Mouse (Mus musculus): ENCODE results near the gene Erc2. TPM values are rescaled to one million over a fixed set of nuclear protein-coding genes. Genes with fewer than 3 reads are reported as not detected.
A peak's percentile ranks its signal among the peaks of the same experiment; 100 is the strongest.

The Erc2 gene
- polyA plus RNA-seq, 1 experiment from 2014 or later: 9.1 TPM

- Histone ChIP-seq H3K36me3 (replicated peaks) (no peaks in the 10 kb centered on the region), H3K4me1 (peaks cover 23% of the 10 kb centered on the region), H3K4me3 (no peak overlapping the region), H3K27ac (no peak overlapping the region), H3K9me3 (no peaks in the 10 kb centered on the region), H3K27me3 (ENCODE audit: poor library complexity, severe bottlenecking) (no peaks in the 10 kb centered on the region)
- 26% methylated on average over 3 of the region's 3 CpGs for WGBS
- DNase-seq (ENCODE audit: extremely low spot score, low spot score): peak; percentile 37
Measured at GRCm38 (mm10) chr14:27741248-27741916, 119.2 kb downstream of the Erc2 start.

- DNase-seq (ENCODE audit: extremely low spot score, low spot score): no peak
- WGBS: 84% methylated on average over 1 of the region's 1 CpGs
- H3K27me3 ChIP-seq (ENCODE audit: poor library complexity, severe bottlenecking): no peaks in the 10 kb centered on the region
- H3K4me3 ChIP-seq: no peak overlapping the region
- H3K4me1 ChIP-seq: no peaks in the 10 kb centered on the region
- H3K9me3 ChIP-seq: no peaks in the 10 kb centered on the region
- no peak overlapping the region for H3K27ac ChIP-seq
- H3K36me3 ChIP-seq (replicated peaks): no peaks in the 10 kb centered on the region
Measured at GRCm38 (mm10) chr14:27754340-27754739, 132.1 kb downstream of the Erc2 start.

- no peaks in the 10 kb centered on the region for H3K4me1 ChIP-seq
- no peaks in the 10 kb centered on the region for H3K27me3 ChIP-seq (ENCODE audit: poor library complexity, severe bottlenecking)
- H3K4me3 ChIP-seq: no peak overlapping the region
- 89% methylated on average over 5 of the region's 5 CpGs for WGBS
- DNase-seq (ENCODE audit: extremely low spot score, low spot score): no peak
- no peaks in the 10 kb centered on the region for H3K36me3 ChIP-seq (replicated peaks)
- H3K9me3 ChIP-seq: no peaks in the 10 kb centered on the region
- no peak overlapping the region for H3K27ac ChIP-seq
Measured at GRCm38 (mm10) chr14:27756901-27757300, 134.7 kb downstream of the Erc2 start.

- Histone ChIP-seq H3K4me1 (no peaks in the 10 kb centered on the region), H3K27ac (no peak overlapping the region), H3K27me3 (ENCODE audit: poor library complexity, severe bottlenecking) (no peaks in the 10 kb centered on the region), H3K4me3 (no peak overlapping the region), H3K36me3 (replicated peaks) (no peaks in the 10 kb centered on the region), H3K9me3 (no peaks in the 10 kb centered on the region)
- 88% methylated on average over 1 of the region's 1 CpGs for WGBS
- no peak for DNase-seq (ENCODE audit: extremely low spot score, low spot score)
Measured at GRCm38 (mm10) chr14:27758230-27758629, 136.0 kb downstream of the Erc2 start.

- DNase-seq (ENCODE audit: extremely low spot score, low spot score): no peak
- H3K4me3 ChIP-seq: no peak overlapping the region
- H3K4me1 ChIP-seq: no peaks in the 10 kb centered on the region
- no peaks in the 10 kb centered on the region for H3K27me3 ChIP-seq (ENCODE audit: poor library complexity, severe bottlenecking)
- no peaks in the 10 kb centered on the region for H3K9me3 ChIP-seq
- H3K27ac ChIP-seq: no peak overlapping the region
- no peaks in the 10 kb centered on the region for H3K36me3 ChIP-seq (replicated peaks)
- WGBS: 92% methylated on average over 6 of the region's 6 CpGs
Measured at GRCm38 (mm10) chr14:27759069-27759628, 136.9 kb downstream of the Erc2 start.

GRCm38 (mm10) chr14:27759982-27760381 lies 137.8 kb downstream of the Erc2 start:
- no peak for DNase-seq (ENCODE audit: extremely low spot score, low spot score)
- Histone ChIP-seq H3K36me3 (replicated peaks) (no peaks in the 10 kb centered on the region), H3K9me3 (no peaks in the 10 kb centered on the region), H3K4me3 (no peak overlapping the region), H3K27me3 (ENCODE audit: poor library complexity, severe bottlenecking) (no peaks in the 10 kb centered on the region), H3K27ac (no peak overlapping the region), H3K4me1 (no peaks in the 10 kb centered on the region)
- WGBS: 83% methylated on average over 9 of the region's 9 CpGs

GRCm38 (mm10) chr14:27775367-27775766 lies 153.1 kb downstream of the Erc2 start:
- no peak for DNase-seq (ENCODE audit: extremely low spot score, low spot score)
- no peaks in the 10 kb centered on the region for H3K36me3 ChIP-seq (replicated peaks)
- peaks cover 10% of the 10 kb centered on the region; the same call in 1 of the 2 replicates for H3K27me3 ChIP-seq (ENCODE audit: poor library complexity, severe bottlenecking)
- H3K4me1 ChIP-seq: peaks cover 17% of the 10 kb centered on the region
- 57% methylated on average over 5 of the region's 5 CpGs for WGBS
- no peak overlapping the region for H3K4me3 ChIP-seq
- no peak overlapping the region; the same call in 1 of the 2 replicates for H3K27ac ChIP-seq
- H3K9me3 ChIP-seq: no peaks in the 10 kb centered on the region

GRCm38 (mm10) chr14:27778503-27778902 lies 156.3 kb downstream of the Erc2 start:
- Histone ChIP-seq H3K4me3 (no peak overlapping the region), H3K4me1 (peaks cover 22% of the 10 kb centered on the region), H3K9me3 (no peaks in the 10 kb centered on the region), H3K27me3 (ENCODE audit: poor library complexity, severe bottlenecking) (peaks cover 10% of the 10 kb centered on the region; the same call in 1 of the 2 replicates), H3K36me3 (replicated peaks) (no peaks in the 10 kb centered on the region), H3K27ac (no peak overlapping the region)
- WGBS: 85% methylated on average over 8 of the region's 8 CpGs
- no peak for DNase-seq (ENCODE audit: extremely low spot score, low spot score)

- DNase-seq (ENCODE audit: extremely low spot score, low spot score): no peak
- H3K27me3 ChIP-seq (ENCODE audit: poor library complexity, severe bottlenecking): peaks cover 10% of the 10 kb centered on the region; the same call in 1 of the 2 replicates
- H3K27ac ChIP-seq: no peak overlapping the region
- H3K4me3 ChIP-seq: no peak overlapping the region
- WGBS: 79% methylated on average over 2 of the region's 2 CpGs
- H3K36me3 ChIP-seq (replicated peaks): no peaks in the 10 kb centered on the region
- no peaks in the 10 kb centered on the region for H3K9me3 ChIP-seq
- H3K4me1 ChIP-seq: peaks cover 22% of the 10 kb centered on the region
Measured at GRCm38 (mm10) chr14:27778982-27779701, 156.9 kb downstream of the Erc2 start.

GRCm38 (mm10) chr14:27781221-27781620 lies 159.0 kb downstream of the Erc2 start:
- no peak for DNase-seq (ENCODE audit: extremely low spot score, low spot score)
- Histone ChIP-seq H3K27ac (no peak overlapping the region), H3K9me3 (no peaks in the 10 kb centered on the region), H3K4me3 (no peak overlapping the region), H3K27me3 (ENCODE audit: poor library complexity, severe bottlenecking) (peaks cover 10% of the 10 kb centered on the region; the same call in 1 of the 2 replicates), H3K4me1 (peaks cover 8% of the 10 kb centered on the region), H3K36me3 (replicated peaks) (no peaks in the 10 kb centered on the region)
- WGBS: 36% methylated on average over 1 of the region's 1 CpGs

GRCm38 (mm10) chr14:27784826-27785225 lies 162.6 kb downstream of the Erc2 start:
- no peaks in the 10 kb centered on the region for H3K9me3 ChIP-seq
- H3K27me3 ChIP-seq (ENCODE audit: poor library complexity, severe bottlenecking): no peaks in the 10 kb centered on the region
- no peak for DNase-seq (ENCODE audit: extremely low spot score, low spot score)
- H3K4me1 ChIP-seq: peaks cover 5% of the 10 kb centered on the region
- 92% methylated on average over 4 of the region's 4 CpGs for WGBS
- H3K27ac ChIP-seq: no peak overlapping the region
- no peaks in the 10 kb centered on the region for H3K36me3 ChIP-seq (replicated peaks)
- no peak overlapping the region for H3K4me3 ChIP-seq

GRCm38 (mm10) chr14:27785562-27785961 lies 163.3 kb downstream of the Erc2 start:
- Histone ChIP-seq H3K9me3 (no peaks in the 10 kb centered on the region), H3K36me3 (replicated peaks) (no peaks in the 10 kb centered on the region), H3K4me1 (peaks cover 5% of the 10 kb centered on the region), H3K27ac (no peak overlapping the region), H3K4me3 (no peak overlapping the region), H3K27me3 (ENCODE audit: poor library complexity, severe bottlenecking) (no peaks in the 10 kb centered on the region)
- 94% methylated on average over 2 of the region's 2 CpGs for WGBS
- no peak for DNase-seq (ENCODE audit: extremely low spot score, low spot score)

Data from forebrain, embryonic 10.5 days (tissue).